Mouse (Mus musculus) erythroblast, adult 5-6 weeks (primary cell): Measurements from ENCODE around the gene Gm9857. TPM values are rescaled to one million over a fixed set of nuclear protein-coding genes. Genes with fewer than 3 reads are reported as not detected.

Source experiments
- ATAC-seq: replicated peaks from 2 replicates; pipeline ENCODE4 v1.8.0; 2016; ENCODE audit warnings: moderate number of reproducible peaks, mild to moderate bottlenecking, moderate TSS enrichment, inconsistent platforms; ENCODE audit not compliant: poor library complexity, low FRiP score, severe bottlenecking
- total RNA-seq, 2 experiments: library from RNA; stranded (forward) in 1 of 2; stranded (reverse) in 1 of 2; fragments of 150-400 nt in 1 of 2; fragments of 200-764, 138-1000 nt in 1 of 2; gene quantifications; 2 replicates each; pipeline versions ENCODE4 v1.2.3 to v1.2.4; 2015 to 2017; ENCODE audit warnings: low replicate concordance in 2 of 2

Gene Gm9857
- total RNA-seq (2015; ENCODE audit: low replicate concordance) (not detected in 2 replicates), total RNA-seq (2017; ENCODE audit: low replicate concordance) (not detected in 2 replicates)

- ATAC-seq: no peak
Measured at GRCm38 (mm10) chr3:108940001-108940633, at the start of gene Gm9857. Gm9857 (minus strand) TSS chr3:108940445.

DNA sequence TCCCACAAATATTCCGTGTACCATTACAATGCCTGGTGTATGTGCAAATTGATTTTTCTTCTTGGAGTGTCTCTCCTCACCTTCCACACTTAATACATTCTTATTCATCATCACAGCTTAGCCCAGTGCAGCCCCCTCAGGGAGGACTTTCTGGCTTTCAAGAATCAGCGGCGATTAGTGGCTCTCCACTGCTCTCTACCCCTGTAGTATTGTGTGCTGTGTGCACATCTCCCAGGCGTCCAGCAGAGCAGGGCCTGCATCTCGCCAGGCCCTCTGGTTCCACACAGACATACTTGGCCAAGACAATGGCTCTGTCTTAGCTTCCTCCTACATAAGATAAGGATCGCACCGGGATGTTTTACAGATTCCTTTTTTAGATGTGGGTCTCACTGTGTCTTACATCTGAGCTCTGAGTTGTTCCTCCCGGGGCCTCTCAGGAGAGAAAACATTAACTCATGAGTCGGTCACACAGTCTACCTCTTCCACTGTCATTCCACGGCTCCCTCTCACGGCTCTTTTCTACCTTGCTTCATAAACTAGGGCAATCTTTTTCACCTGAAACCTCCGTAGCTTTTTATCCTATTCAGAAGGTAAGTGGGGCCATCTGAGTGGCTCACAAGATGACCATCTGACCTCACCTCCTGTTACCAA lies 46.9 kb upstream of the Gm9857 start:
- ATAC-seq: no peak

DNA sequence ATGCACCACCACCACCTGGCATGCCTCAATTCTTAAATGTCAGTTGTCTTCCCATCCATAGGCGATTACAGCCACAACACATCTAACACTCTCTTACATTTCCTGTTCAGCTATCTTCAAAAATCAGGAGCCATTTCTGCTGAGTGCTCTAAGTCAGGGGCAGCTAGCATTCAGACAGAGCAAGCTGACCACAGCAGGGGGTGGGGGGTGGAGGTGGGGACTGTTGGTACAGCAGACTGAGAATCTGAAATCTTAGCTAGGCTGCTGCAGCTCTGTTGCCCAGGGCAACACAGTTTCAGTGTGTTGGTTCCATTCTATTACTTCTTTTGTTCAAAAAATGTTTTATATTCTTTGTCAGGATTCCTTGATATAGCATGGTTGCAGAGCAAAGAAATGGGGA lies 46.3 kb upstream of the Gm9857 start:
- no peak for ATAC-seq

DNA sequence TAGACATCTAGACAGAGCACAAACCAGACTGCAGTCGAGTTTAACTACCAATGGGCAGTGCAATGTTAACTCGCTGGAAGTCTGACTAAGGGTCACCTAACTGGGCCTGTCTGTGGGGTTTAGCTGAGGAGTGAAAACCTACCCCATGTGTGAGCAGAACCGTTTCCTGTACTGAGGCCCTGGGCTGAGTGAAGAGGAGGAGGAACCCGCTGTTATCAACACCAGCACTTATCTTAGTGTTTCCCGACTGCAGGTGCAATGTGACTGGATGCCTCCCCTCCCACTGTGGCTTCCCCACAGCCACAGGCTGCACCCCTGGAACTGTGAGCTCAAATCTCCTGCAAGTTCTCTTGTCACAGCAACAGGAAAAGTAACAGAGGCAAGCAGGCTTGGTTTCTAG lies 43.7 kb upstream of the Gm9857 start:
- ATAC-seq: no peak

DNA sequence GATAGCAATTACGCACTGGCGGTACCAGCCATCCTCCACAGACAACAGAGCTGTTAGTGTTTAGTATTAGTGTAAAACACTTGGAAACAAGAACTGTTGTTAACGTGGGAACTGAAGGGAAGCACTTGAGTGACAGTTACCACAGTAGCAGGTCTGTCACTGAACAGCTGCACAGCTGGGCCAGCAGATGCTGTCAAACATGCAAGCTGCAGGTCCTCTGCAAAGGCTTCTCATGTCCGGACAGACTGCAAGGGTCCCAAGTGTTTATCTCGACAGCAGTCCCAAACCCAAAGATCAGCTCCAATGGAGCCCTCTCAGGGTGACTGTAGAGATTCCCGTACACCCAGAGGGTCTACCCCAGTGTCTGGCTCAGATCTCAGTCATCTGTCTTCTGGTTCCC lies 41.7 kb upstream of the Gm9857 start:
- no peak for ATAC-seq

DNA sequence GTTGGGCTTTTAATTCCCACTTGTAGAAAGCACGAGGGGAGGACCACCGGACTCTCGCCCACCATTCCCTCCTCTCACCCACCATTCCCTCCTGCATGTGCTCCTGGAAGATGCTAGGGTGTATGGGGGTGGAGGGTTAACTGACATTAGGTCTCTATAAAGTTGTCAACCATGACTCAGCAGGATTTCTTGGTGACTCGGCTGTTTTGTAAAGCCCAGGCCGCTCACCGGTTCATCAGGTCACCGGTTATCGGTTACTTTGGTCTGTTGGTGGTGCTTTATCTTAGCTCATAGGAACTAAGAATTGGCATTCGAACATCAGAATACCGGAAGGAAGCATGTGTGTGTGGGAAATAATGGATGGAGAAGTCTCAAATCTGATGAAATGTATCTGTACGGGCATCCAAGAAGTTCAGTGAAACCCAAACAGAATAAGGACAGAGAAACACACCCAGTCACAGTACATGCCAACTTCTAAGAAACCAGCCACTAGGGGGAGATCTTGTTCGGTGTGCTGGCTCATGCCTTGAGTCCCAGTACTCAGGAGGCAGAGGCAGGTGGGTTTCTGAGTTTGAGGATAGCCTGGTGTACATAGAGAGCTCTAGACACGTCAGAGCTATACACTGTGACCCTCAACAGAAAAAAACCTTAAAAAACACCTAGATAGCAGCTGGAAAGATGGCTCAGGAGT lies 37.2 kb upstream of the Gm9857 start:
- peak; percentile 64 for ATAC-seq

DNA sequence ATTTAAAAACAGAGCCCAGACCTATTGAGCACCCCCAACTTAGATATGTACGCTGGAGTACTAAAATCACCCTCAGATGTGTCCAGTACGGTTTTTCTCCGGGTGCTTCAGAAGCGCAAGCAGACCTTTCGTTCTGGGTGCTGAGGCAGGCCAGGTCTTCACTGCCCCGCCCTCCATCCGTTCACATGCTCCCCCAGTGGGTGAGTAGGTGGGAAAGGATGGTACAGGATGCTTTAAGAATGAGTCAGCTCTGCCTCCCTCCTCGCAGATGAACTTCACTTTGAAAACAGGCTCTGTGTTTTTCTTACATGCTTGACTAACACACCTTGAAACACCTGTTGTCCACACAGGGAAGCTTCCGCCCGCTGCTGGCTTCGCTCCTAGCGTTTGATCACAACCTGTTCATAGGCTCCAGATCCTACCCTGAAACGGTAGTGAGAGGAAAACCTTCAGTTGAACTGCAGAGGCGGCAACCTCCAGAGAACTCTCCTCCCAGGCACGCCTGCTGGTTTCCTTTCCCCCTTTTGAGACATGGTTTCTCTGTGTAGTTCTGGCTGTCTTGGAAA lies 34.8 kb upstream of the Gm9857 start:
- no peak for ATAC-seq

- no peak for ATAC-seq
Measured at GRCm38 (mm10) chr3:108973980-108974660, 33.9 kb upstream of the Gm9857 start.

DNA sequence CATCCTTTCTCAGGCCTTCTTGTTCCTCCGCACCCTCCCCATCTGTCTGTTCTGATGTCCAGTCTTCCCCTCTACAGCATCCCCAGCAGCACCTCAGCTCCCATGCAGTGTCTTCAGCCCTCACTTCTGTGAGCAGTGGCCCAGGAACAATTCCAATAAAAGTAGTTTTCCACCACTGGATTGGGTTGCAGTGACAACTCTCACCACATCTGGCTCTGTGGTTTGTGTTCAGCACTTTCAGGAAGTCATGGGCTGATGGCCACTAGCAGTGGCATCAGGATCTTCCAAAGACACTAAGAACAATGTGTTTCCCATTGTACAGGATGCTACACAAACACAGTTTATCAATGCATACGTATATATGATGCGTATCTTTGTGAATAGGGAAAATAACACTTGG lies 25.8 kb upstream of the Gm9857 start:
- no peak for ATAC-seq

DNA sequence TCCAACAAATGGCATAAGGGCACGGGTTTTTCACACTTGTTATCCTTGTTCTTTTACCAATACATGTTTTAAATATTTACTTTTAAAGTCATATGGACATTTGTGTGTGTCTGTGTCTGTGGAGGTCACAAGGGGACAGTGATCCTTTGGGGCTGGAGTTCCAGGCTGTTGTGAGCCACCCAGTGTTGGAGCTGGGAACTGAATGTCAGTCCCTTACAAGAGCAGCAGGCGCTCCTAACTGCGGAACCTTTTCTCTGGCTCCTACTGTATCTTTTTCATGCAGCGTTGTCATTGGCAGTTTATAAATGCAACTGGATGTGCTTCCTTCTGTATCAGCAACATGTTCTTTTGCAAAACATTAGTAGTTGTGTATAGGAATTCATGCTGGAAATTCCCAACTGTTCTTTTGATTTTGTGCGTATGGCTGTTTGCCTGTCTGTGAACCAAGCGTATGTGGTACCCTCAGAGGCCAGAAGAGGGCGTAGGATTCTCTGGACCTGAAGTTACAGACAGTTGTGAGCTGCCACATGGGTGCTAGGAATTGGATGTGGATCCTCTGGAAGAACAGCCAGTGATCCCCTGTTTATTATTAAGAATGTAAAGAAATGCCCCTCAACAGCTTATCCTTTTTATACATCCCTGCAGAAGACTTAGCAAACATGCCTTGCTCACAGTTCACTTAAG lies 24.3 kb upstream of the Gm9857 start:
- no peak for ATAC-seq

DNA sequence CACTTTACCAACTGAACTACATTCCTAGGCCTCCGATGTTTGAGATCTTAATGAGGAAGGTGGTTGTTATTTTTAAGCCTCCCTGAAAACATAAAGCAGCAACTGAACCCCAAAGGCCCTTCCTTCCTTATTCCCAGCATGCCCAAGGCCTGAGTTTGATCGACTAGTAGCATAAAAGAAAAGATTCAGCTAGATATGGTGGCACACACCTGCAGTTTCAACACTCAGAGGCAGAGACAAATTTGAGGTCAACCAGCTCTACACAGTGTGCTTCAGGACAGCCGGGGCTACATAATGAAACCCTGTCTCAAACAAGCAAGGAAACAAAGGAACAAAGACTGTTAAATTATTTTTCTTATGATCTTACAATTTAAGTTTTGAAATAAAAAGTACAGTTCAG lies 23.5 kb upstream of the Gm9857 start:
- ATAC-seq: no peak

DNA sequence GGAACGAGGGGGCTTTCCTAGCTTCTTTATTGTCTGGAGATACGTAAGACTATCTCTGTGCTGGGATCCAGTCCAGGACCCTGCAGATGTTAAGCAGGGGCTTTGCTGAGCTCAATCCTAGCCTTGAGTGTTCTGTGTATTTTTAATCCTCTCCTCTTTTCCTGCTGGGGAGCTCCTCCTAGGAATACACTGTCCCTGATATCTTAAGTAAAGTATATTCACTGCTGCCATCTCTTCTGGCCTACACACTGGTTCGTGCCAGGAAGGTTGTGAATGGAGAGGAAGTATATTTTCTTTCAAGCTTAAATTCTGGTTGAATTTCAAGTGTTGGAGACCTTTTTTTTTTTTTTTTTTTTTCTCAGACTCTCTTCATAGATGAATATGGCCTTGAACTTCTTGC lies 23.0 kb upstream of the Gm9857 start:
- no peak for ATAC-seq

GRCm38 (mm10) chr3:108961655-108962054 lies 21.4 kb upstream of the Gm9857 start:
- ATAC-seq: no peak

- no peak for ATAC-seq
Measured at GRCm38 (mm10) chr3:108961226-108961625, 21.0 kb upstream of the Gm9857 start.

DNA sequence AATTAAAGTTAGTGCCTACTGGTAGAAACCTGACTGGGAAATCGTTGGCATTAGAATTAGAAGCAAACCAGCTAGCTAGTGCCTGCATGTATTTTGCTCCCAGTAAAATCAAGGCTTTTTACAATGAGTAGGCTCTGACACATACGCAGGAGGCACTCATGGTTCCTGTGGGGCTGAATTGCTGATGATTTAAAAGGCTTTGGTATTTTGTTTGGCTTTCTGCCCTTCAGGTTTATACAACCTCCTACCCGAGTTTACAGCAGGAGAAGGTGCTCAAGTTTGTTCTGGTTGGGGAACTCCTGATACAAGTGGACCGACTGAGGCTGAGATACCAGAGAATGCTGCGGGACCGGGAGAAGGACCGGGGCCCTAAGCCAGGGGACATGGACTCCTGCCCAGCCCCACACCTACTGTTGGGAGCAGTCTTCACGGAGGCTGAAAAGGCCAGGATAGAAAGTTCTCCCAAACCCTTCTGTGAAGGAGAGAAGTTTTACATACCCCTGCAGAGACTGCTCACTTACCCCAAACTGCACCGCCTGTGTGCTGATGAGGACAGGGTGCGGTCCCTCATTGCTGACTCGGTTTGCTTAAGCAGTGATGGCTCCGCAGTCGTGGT lies 19.5 kb upstream of the Gm9857 start:
- no peak for ATAC-seq

GRCm38 (mm10) chr3:108957976-108958375 lies 17.7 kb upstream of the Gm9857 start:
- ATAC-seq: no peak

DNA sequence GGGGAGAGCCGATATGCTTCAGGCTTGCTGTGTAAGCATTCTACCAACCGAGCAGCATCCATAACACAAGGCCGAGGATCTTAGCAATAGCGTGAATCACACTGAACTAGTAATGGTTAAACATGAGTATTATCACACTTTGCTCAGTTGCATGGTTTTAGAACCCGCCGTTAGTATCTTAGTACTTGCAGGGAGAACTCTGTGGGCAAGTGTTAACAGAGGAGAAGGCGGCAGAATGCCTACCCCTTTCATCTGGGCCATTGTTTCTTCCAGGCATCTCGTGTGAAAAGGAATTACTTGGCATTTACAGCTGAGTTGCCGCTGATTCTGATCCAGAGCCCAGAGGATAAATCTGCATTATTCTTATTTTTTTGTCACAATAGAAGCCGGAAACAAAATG lies 751 bp upstream of the Gm9857 start:
- no peak for ATAC-seq

DNA sequence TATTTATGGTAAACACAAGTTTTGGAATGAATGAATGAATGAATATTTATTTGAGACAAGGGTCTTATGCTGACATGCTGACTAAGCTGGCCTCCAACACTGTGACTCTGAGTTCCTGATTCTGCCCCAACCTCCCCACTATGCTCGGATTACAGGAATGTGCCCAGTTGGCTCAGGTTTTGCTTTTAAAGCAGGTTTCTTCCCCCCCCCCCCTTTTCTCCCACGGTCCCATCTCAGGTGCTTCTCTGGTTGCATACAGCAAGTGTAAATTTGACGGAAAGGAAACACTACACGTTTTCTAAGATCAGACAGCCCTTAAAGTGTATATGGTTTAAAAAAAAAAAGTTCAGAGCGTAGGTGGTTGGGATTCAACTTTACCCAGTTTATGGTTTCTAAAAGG lies 672 bp downstream of the Gm9857 start, which contains the start of gene Henmt1:
Gene Henmt1, plus strand, starts transcription at position 301 of the 400 bp plus-strand sequence.
- no peak for ATAC-seq

GRCm38 (mm10) chr3:108938691-108939090 lies 1.6 kb downstream of the Gm9857 start:
- ATAC-seq: no peak
